Mouse (Mus musculus) left cerebral cortex, adult 2 months (tissue): ENCODE measurements at regions not wholly inside any gene's neighbourhood (a gene's known extent, or its start where the extent isn't known, plus 50 kb on each side); places are given as distances from the start of the nearest gene placed in this dataset.

Source experiments
- DNase-seq, 2 experiments: peaks; one replicate each; pipeline ENCODE4 v3.0.0; 2021 to 2022; ENCODE audit warnings: low spot score in 2 of 2, mixed read lengths in 1 of 2; ENCODE audit errors: extremely low spot score in 1 of 2
- H3K27ac ChIP-seq: fragments of 200-600 bp; 2 replicates; pipeline ENCODE4 v1.8.1; 2022
- H3K4me3 ChIP-seq: fragments of 200-600 bp; 2 replicates; pipeline ENCODE4 v1.8.1; 2022
- CTCF ChIP-seq: fragments of 200-600 bp; IDR thresholded peaks from 2 replicates; pipeline ENCODE4 v1.8.1; 2022; ENCODE audit warnings: antibody characterized with exemption, mild to moderate bottlenecking, moderate library complexity
- intact Hi-C: fragments of 180-260 bp; cut with DNase I; formaldehyde crosslinking; loops from one replicate; pipeline ENCODE4 v1.15.1; 2025

- H3K4me3 ChIP-seq = no peak overlapping the region
- TF ChIP-seq CTCF = no peak
- H3K27ac ChIP-seq = no peak overlapping the region
- DNase-seq = no peak
- intact Hi-C loops = no loop called here
These were observed 50.4 kb upstream of the Pcdh8 start for GRCm38 (mm10) chr14:79821352-79822010.
